Mouse (Mus musculus) c-Kit-positive CD71-positive TER-119-positive erythroid progenitor cells, embryonic 14.5 days (primary cell): ENCODE results near the gene Chrm3.

Source experiments
- DNase-seq: peaks from one replicate; pipeline ENCODE4 v3.0.0-alpha.2; 2013; ENCODE audit warnings: low spot score

The Chrm3 gene

GRCm38 (mm10) chr13:10235391-10236169, 125.1 kb downstream of the Chrm3 start:
- DNase-seq: no peak

- no peak for DNase-seq
Observed at GRCm38 (mm10) chr13:10220403-10220802, 140.2 kb downstream of the Chrm3 start.

DNA sequence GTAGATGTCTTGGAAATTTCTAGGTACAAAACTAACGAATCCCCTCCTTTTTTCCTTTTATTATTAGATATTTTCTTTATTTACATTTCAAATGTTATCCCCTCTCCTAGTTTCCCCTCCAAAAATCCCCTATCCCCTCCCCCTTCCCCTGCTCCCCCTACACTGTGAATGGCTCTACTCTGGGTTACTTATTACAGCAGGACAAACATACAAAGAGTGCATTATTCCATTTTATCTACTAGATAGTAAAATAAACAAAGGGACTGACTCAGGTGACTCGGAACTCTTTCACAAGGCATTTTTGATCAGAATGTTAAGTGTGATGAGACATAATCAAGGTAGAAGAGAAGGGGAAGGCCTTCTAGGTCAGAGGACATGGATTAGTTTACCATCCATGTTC, 148.5 kb downstream of the Chrm3 start:
- no peak for DNase-seq

- DNase-seq: no peak
Observed at GRCm38 (mm10) chr13:10210522-10211244, 150.0 kb downstream of the Chrm3 start.

- DNase-seq: no peak
Observed at GRCm38 (mm10) chr13:10199206-10199956, 161.3 kb downstream of the Chrm3 start.

DNA sequence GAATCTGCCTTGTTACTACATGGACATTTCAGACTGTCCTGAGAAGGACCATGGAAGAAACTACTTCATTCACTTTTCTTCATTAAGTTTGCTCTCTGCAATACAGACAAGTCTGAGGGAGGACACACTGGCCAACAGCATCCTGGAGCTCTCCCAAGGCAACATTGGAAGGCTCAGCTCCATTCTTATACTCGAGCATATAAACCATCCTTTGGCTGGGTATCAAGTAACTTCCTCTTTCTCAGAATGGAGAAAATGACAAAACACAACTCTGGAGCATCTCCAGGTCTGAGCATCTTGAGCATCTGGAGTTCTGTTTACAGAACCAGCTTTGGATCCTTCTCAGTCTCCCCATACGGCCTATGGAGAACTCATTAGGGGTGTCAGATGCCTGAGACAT, 170.8 kb downstream of the Chrm3 start:
- DNase-seq: no peak

- DNase-seq: no peak
Observed at GRCm38 (mm10) chr13:10187926-10188325, 172.7 kb downstream of the Chrm3 start.

DNA sequence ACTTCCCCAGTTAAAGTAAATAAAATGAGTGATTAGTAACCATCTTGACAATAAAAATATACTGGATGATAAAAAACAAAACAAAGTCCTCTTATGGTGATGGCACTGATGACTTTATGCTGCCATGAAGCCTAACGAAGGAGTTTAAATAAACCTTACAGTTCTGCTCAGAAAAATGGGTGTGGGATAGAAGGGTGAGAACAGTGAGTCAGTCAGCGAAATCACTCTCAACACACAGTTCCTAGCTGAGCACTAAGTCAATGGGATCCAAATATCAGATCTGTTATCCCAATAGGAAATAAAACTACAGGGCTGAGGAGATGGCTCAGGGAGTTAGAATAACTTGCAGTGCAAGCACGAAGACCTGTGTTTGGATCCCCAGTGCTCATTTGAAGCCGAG, 176.8 kb downstream of the Chrm3 start:
- DNase-seq: no peak

- DNase-seq: no peak
Observed at GRCm38 (mm10) chr13:10182756-10183155, 177.9 kb downstream of the Chrm3 start.

DNA sequence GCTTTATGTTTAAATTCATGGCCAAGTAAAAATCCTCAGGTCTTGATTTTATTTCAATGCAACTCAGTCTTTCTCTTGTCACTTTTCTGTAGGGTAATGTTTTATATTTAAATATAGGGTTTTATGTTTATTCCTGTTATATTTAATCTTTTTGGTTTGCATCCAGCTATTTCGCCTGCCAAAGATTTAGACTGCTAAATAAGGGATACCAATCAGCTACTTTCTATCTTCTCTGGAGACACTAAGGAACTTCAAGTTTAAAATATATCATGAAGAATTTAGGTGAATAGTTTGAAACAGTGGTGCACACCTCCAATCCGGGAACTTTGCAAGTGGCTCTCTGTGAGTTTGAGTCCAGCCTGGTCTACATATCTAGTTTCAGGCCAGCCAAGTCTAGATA, 190.1 kb downstream of the Chrm3 start:
- DNase-seq: no peak

GRCm38 (mm10) chr13:10163354-10163753, 197.3 kb downstream of the Chrm3 start:
- no peak for DNase-seq

DNA sequence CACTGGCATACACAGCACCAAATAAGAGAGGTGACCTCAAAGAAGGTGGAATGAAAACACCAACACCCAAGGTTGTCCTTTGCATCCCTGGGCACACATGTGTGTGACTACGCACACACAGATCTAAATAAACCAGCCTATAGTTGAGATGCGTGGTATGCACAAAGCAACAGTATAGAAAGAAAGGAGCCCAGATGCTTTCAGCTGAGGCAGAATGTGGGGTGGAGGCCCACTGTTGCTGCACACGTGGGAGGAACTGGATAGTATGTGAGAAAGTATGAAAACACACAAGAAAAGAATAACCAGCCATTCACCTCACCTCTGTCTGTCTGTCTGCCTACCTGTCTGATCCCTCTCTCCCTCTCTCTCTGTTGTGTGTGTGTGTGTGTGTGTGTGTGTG, 203.2 kb downstream of the Chrm3 start:
- no peak for DNase-seq

GRCm38 (mm10) chr13:10140573-10140972, 220.1 kb downstream of the Chrm3 start:
- DNase-seq: no peak

GRCm38 (mm10) chr13:10138878-10139277, 221.8 kb downstream of the Chrm3 start:
- DNase-seq: no peak

GRCm38 (mm10) chr13:10131064-10131463, 229.6 kb downstream of the Chrm3 start:
- no peak for DNase-seq

DNA sequence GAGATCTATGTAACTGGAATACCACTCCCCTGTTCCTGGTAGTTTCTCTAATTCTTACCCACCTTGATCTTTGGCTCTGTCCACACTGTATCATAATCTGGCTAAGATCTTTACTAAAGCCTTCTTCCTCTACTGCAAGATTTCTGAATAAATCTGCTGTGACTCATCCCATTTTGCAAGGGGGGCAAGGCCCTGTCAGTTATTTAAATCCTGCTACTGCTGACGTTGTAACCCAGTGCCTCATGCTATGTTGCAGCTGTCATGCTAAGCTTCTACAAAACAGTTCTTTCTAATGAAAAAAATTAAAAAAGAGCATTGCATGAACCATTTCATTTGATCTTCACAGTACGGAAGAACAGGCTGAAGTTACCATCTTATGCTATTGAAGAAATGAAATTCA, 248.4 kb downstream of the Chrm3 start:
- no peak for DNase-seq

- no peak for DNase-seq
Observed at GRCm38 (mm10) chr13:10109542-10109941, 251.1 kb downstream of the Chrm3 start.

DNA sequence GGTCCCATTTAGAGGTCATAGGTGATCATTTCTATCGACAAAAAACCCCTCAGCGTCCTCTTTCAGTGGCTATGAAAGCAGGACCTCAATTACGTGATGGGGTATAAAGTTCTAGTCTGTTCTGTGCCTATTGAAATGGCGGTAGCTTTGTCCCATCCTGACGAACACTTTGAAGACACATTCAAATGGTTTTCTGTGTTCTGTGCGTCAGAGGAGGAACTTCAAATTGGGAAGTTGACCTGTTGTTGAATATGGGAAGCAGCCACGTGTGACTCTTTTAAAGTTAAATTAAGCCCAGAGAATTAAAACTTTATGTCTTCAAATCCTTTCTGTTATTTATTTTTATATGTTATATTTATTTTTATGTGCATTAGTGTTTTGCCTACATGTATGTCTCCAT, 253.3 kb downstream of the Chrm3 start:
- DNase-seq: no peak

DNA sequence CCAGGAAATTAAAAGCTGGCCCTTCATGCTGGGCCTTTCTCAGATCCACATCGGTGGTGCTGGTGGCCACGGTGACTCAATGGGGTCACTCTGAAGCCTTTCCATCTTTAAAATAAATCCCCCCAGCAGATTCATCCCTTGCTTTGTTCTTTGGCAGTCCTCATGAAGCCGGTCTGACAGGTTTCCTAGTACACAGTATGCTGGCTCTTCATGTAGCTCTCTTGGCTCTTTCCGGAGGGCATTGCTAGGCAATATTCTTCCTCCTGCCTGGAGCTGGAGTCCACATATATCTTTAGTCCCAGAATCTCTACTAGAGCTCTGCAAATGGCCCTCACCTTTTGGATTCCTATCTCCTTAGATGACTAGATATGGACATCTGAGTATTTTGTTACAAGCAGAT, 269.9 kb downstream of the Chrm3 start:
- DNase-seq: no peak

- DNase-seq: no peak
Observed at GRCm38 (mm10) chr13:10086336-10086735, 274.3 kb downstream of the Chrm3 start.

- DNase-seq: no peak
Observed at GRCm38 (mm10) chr13:10081896-10082426, 278.7 kb downstream of the Chrm3 start.

DNA sequence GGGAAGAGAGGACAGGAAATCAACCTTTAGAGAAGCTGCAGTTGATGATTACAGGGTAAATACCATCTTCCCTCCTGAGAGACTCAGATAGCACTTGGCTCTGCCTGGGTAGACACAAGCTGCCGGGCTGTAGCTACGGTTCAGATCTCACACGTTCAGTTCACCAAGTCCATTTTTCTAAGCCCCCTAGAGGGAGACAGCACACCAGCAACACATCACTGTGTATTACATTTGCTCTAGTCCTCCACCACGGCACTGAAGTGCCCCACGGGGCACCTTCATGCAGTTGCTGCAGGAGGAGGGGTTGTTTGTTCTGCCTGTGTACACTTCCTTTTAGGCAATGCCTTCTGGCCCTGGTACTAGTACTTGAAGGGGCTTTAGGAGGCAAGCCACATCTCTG, 289.5 kb downstream of the Chrm3 start:
- DNase-seq: no peak
